Mouse (Mus musculus) left cerebral cortex, postnatal 25 days (tissue): ENCODE measurements around the gene Kcnip1. TPM values are rescaled to one million over a fixed set of nuclear protein-coding genes. Genes with fewer than 3 reads are reported as not detected.

Experiments
- DNase-seq, 2 experiments: peaks; one replicate each; pipeline ENCODE4 v3.0.0; 2022; ENCODE audit warnings: low spot score in 2 of 2, mixed read lengths in 1 of 2
- intact Hi-C: fragments of 180-260 bp; cut with DNase I; formaldehyde crosslinking; loops from one replicate; pipeline ENCODE4 v1.15.1; 2025
- total RNA-seq, 2 experiments: library from RNA; stranded (reverse); gene quantifications; 2 replicates each; pipeline ENCODE4 v1.2.3; 2021

The Kcnip1 gene
- total RNA-seq, 2 experiments from 2014 or later, result 29.8 to 32.3 TPM

DNA sequence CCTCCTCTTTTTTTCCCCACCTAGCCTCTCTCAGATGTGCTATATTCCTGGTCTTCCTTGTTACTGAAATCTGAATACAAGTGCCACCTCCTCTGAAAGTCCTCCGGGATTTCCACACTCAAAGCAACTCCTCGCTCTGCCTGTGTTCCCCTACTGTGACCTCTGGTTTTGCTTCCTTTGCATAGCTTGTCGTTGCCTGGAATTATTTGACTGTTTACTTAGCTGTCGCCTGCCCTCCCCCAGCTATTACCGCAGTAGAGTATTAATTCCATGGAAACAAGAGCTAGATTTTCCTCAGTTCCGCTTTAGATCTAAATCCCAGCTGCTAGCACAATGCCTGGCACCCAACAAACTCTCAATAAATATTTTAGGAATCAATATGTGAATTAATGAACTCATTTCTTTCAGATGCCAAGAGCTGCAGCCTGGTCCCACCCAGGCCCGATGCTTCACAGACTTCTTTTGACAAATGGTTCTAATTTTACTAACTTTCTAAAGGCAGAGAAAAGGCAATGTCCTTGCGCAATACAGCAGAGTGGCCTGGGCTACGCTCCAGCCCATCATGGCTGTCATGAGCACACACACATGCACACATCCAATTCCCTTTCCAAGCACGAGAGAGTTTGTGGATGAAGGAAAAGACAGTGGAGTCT lies 192.4 kb downstream of the Kcnip1 start:
- intact Hi-C loops, result no loop called here
- DNase-seq, result no peak

DNA sequence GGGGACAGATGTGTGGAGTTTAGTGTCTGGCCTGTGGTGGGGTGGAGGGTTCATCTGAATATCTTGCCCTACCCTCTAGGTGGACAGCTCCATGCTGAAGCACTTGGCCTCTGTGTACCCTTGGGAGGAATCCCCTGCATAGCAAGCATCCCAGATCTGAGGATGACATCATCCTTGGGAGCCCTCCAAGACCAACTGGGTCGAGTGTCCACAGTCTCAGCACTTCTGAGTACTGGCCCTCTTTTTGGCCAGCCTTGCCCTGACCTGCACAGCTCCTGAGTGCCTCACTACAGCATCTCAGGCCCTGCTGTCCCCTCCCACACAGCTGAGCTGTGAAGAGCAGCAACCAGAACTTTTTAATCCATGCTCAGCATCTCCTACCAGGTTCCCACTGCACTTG lies 193.0 kb downstream of the Kcnip1 start:
- no peak for DNase-seq
- intact Hi-C loops, result no loop called here

DNA sequence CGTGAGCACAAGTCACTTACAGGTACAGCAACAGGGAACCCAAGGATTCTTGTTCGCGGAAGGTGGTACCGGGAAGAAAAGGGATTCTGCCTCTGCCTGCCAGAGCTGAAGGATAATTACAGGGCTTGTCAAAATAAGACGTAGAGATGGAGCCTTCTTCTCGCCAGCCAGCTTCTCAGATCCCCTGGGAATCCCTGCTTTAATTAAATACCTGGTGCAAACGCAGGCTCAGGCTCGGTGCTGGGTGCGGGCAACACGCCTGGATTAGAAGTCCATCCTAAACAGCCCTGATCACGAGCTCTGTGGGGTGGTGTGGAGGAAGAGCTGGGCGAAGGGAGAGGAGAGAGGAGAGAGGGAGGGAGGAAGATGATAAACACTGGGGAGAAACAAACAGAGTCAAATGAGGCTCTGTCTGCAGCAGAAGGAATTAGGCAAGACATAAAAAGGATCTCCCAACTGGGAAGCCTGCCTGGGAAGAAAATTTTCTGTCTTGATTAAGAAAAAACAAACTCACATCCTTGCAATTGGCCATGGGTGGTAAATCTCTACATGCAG lies 194.8 kb downstream of the Kcnip1 start:
- intact Hi-C loops, result no loop called here
- peak; percentile 12 to 22 for DNase-seq

DNA sequence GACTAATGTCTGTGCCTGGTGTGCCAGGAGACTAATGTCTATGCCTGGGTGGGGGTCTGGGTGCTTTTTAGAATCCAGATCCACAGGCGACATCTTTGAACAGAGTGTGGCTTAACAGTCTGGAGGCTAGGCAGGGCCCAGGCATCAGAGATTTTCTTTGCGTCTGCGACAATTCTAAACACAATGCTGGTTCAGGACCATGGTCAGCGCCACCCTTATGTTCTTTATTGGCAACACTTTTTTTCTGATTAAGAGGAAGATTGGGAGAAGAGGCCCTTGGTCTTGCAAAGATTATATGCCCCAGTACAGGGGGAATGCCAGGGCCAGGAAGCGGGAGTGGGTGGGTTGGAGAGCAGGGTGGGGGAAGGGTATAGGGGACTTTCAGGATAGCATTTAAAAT lies 205.6 kb downstream of the Kcnip1 start:
- no peak for DNase-seq
- intact Hi-C loops, result no loop called here

DNA sequence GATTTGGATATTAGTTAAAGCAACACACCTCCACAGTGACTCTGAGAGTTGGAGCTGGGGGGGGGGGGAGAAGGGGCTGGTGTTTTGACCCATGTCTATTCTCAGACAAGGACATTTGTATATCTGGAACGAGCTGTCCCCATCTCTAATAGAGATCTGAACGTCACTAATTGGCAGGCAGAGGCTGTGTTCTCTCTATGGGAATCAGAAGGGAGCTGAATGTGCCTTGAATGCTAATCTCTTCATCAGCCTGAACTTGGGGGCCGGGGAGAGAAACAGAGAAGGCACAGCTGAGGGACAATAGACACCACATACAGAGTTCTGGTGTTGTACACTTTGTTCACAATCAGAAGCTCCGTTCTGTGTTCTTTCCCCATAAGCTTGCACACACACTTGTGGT lies 206.4 kb downstream of the Kcnip1 start:
- DNase-seq, result peak; percentile 17 to 42
- intact Hi-C loops, result no loop called here

DNA sequence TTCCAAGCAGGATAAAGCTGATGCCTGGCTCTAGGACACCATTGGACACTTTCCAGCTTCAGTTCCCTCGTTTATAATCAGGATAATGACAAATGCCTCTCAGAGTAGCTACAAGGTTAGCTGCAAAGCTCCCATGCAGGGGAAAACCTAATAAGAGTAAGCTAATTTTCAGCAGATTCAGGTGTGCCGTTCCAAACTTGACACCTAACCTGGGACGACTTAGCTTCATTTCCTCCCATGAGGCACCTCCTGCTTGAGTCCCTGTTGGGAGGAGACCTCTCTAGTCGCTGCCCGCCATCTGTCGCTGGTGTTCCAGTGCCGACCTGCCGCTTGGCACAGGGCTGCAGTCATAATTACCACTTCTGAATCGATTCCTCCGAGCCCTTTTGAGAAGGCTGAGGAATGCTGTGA lies 211.4 kb downstream of the Kcnip1 start:
- intact Hi-C loops, result no loop called here
- DNase-seq, result no peak

DNA sequence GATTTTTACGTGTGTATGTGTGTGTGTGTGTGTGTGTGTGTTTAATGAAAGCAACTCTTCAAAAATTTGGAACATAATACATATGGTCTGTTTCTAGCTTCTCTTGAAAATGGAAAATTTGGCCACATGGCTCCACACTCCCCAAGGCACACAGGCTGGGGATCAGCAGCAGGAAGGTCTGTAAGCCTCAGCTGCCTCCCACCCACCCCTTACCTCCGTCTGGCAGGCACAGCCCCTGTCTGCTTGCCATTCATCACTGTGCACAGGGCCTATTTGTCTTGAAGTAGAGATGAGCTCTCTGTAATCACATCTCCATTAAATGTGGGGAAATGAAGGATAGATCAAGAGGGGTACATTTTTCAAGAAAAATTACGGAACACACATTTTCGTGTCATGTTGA lies 212.7 kb downstream of the Kcnip1 start:
- intact Hi-C loops, result no loop called here
- DNase-seq, result no peak

DNA sequence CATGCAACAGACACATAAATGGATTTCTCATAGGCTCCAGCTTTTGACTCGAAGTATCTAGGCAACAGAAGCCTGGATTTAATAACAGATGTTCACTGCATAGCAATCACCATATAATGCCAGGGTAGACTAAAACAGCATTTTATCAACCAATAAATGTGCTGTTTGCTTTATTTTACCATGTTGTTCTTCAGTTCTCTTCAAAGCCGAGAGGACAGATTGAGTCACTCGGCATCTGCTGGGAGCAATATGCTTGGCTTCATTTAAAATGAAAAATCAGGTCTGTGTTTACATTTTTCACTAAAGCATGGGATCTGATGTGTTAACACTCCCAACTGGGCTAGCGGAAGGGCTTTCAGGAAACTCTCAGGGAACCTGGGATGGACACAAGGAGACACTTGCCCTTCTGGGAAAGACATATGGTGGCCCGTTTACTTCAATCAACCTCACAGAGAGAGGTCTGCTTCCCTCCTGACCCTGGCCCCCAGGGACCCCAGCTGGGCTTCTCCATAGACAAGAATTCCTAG lies 220.3 kb downstream of the Kcnip1 start:
- DNase-seq, result peak; percentile 19 to 33
- intact Hi-C loops, result no loop called here

DNA sequence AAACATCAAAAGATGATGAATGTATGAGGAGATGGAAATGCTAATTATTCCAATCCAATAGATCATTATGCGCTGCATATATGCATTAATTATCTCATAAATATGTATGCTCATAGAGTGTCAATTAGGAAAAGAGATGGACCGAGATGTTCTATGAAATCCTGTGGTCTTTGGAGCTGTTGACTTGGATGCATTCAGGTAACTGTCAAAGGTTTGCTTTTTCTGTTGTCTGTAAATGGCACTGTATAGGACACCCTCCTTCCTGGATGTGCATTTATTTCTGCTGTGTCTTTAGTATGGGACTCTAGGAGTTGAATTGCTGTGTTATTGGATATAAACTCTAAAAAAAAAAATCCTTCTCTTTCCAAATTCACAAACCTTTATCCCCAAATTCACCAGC lies 220.9 kb downstream of the Kcnip1 start:
- intact Hi-C loops, result no loop called here

DNA sequence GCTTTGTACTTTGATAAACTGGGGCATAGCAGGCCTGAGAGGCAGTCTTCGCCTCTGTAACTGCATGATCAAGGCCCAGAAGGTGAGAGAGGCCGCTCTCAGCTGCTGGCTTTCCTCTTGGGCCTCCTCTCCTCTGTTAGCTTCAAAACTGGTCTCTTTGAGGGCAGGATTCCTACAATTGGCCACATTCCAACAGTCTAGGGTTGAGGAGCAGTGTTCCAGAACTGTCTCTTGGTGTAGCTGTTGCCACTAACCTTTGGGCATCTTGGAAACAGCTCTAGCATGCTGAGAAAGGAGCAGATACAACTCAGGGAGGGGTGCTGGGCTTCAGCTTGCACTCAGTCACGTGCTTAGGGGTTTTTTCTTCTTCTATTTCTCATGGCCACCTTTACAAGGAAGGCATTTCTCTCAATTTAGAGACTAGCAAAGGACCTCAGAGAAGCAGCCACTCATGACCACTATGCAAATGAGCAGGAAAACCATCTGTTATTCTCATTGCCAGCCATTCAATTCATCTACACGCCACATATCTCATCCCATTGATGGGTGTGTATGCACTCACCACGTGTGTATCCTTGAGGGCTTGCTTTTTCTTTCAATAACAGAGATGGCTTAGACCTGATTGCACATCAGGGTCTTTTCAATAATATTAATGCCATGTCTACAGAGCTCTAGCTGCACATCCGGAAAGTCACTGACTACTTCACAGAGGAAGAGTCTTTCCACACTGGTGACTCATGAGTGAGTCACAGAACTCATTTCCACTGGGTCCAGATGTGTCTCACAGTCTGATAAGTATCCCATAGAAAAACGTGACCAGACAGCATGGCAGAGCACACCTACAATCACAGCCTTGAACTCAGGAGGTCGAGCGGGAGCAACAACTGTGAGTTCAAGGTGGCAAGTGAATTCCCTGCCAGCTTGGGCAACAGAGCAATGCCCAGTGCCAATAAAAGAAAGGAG lies 225.7 kb downstream of the Kcnip1 start:
- peak in 1 of 2 experiments; percentile 52 for DNase-seq
- intact Hi-C loops, result no loop called here

More for the DNA sequence above, 220.9 kb downstream of the Kcnip1 start:
- no peak for DNase-seq

DNA sequence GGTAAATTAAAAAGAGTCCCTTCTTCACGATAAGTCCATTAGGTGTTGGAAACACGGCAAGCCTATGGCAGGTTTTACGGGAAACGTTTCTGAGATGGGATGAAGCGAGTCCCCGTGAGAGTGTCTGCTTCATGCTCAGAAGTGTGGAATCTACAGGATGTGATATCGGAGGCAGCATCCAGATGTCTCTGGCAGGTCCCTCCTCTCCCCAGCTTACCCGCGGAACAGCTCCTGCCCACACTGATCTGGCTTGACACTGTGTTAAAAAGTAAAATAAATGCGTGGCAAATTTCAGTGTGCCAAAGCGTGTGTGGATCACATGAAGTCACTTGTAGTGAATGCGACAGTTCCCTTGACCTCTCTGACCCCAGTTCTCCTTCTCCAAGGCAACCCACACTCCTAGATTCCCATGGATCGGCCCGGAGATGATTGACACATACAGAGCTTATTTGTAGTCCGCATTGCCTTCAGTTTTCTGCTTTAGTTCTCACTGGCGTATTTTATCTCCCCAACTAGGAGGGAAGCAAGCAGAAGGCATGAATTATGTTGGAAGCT lies 231.7 kb downstream of the Kcnip1 start:
- intact Hi-C loops, result no loop called here
- DNase-seq, result peak in 1 of 2 experiments; percentile 19

DNA sequence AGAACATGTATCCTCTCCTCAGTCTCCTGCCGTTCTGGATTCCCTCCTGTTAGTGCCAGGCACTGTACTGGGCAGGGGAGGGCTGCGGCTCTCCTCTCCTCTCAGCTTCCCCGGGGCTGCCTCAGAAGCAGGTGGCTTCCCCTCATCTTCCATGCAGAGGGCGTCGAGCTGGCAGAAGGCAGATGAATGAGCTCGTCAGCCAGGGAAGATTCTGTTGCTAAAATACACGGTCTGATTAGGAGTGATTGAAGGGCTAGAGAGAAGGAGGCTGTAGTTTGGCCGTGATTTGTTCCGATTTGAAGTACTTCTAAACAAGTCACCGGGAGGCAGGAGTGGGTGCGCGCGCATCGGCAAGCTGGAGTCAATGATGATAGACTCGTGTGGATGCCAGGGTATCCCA lies 236.3 kb downstream of the Kcnip1 start:
- intact Hi-C loops, result no loop called here
- DNase-seq, result peak; percentile 32 to 70

DNA sequence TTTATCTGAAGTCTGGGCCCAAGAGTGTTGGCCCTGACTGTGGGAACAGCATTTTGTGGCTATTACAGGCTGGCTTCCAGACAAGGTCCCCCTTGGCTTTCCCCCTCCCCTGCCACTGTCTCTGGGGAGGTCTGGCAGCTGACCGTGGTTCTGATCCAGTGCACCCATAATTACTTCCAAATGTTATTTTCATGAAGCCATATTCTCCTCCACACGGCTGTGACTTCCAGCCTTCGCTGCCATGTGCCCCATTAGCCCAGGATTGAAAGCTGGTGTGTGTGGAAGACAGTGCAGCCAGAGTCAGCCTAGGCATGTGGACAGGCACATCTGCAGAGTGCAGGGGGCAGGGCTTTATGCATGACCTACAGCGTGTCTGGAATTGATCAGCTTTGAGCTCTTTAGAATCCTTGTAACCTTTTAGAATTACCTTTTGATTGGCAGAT lies 240.5 kb downstream of the Kcnip1 start:
- intact Hi-C loops, result no loop called here
- no peak for DNase-seq

DNA sequence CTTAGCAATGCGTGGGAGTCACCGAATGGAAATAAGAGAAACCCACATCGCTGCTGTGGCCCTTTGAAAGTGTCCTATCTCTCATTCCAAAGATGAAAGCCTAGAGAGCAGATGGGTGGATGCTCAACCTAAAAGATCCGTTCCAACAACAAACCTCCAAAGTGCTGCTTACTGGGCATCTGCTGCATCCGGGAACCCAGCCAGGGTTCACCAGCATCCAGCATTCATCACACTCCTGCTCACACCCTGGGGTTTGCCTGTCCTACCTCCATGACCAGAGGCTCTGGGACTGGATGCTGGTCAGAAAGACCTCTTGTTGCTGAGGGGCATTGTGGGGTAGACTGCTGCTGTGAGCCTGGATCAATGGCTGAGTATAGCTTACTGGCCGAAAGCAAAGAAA lies 241.4 kb downstream of the Kcnip1 start:
- intact Hi-C loops, result no loop called here
- DNase-seq, result no peak

DNA sequence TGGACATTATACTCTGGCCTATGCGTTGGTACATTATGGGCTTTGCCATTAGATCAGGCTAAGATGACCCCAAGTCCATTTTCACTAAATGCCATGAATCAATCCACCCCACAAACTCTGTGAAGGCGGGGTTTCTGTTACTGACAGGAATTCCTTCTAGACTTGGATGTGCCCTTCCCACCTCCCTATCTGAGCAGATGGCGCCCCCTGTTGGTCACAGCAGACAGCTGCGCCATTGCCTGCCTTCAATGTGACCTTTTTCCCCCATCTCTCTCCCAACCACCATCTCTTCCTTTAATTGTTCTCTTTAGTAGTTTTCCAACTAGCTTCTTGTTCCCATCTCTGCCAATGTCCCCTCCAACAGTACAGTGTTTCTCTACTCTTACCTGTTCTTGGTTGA lies 243.0 kb downstream of the Kcnip1 start:
- DNase-seq, result no peak
- intact Hi-C loops, result no loop called here

DNA sequence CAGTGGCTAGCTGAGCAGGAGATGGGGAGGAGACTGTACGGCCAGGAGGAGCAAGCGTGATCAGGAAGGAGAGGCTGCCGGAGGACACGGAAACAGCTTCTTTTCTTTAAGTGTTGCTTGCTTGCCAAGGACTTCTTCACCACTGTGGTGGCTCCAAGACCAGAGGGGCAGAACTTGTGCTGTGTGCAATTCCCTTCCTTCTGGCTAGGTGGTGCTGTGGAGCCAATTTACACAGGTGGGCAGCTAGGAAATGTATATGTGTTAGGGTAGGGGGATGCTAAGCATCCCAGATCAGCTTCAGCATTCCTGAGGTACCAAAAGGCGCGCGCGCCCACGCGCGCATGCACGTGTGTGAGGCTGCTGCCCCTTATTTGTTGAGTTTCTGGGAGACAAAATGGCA lies 243.5 kb downstream of the Kcnip1 start:
- no peak for DNase-seq
- intact Hi-C loops, result no loop called here

DNA sequence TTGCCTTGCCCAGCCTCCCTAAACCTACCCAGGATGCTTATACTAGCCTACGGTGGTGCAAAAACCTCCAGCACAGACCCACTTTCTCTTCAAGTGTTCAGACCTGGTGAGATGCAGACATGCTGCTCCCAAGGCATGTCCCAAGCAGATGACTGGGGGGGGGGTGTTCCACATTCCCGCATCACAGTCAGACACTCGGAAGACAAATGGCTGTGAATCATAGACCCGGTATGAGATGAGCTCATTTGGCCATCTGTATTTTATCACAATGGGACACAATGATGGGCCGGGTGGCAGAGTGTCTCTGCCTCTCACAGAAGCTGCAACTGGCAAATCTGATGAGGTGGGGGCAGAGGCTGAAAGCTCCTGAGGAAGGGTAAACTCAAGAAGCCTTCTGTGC lies 244.2 kb downstream of the Kcnip1 start:
- intact Hi-C loops, result no loop called here
- DNase-seq, result no peak

DNA sequence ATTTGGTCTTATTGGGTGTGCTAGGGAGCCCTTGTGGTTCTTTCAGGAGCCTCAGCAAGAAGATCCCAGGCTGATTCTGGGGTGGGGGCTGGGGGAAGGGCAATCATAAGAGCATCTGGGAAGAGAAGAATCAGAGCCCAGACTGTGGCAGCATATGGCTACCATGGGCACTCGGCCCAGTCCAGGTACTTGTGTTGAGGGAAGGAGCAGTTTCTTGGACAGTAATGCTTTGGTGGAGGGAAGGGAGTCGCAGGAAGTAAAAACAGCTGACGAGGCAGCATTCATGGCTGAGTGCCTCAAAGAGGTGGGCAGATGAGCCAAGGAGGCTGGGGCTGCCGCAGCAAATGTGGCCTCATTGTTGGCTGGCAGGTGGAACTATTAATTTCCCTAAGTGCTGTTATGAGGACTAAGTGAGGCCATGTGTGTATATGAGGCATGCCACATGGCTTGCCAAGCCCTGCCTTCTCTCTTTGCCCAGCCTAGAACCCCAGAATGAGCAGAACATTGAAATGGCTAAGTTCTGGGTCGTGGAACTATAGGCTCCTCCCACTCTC lies 245.5 kb downstream of the Kcnip1 start:
- intact Hi-C loops, result no loop called here
- peak in 1 of 2 experiments; percentile 63 for DNase-seq

DNA sequence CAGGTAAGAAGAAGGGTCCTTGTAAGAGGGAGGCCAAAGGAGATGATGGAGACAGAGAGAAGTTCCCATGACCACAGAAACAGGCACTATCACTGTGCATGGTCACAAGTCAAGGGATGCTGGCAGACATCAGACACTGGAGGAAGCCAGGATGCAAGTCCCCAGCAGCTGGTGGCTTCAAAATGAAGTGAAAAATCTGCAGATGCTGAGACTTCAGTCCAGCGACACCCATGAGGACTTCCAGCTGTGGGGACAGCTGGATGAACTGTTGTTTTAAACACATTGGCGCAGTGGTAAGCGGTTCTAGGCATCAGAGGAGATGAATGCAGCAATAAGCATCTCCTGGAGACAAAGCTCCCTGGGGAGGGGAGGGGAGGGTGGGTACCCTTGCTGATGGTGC lies 246.6 kb downstream of the Kcnip1 start:
- intact Hi-C loops, result no loop called here
- no peak for DNase-seq

DNA sequence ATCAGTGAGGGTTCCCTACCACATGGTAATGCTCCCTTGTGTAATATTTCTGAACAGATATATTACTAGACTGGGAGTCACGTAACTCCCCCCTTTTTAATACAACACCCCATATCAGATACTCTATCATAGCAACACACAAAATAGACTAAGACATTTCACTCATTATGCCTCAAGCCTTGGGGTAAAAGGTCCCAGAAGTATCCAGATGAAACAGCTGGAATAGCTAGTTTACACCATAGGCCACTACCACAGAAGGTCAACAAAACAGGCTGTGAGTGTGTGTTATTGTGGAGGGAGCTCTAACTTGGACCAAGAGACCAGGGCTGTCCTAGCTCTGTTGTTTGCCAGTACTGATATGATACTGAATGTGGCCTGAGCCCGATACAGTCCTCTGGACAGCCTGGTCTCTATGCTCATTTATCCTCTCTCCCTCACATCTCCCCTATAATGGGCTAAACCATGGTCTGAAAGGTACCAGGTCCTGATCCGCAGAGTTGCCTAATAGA lies 247.1 kb downstream of the Kcnip1 start:
- no peak for DNase-seq
- intact Hi-C loops, result no loop called here
